Mouse (Mus musculus): Measurements from ENCODE around the gene Prcp. TPM values are rescaled to one million over a fixed set of nuclear protein-coding genes. Genes with fewer than 3 reads are reported as not detected.

Prcp gene
- 1 to 10 TPM; 5.9 to 7.9 TPM for total RNA-seq (2021)
- long read RNA-seq, experiment 1, partial matches to known transcripts, result 0 of 5 reads
- long read RNA-seq, experiment 1, other reads (novel, unspliced or antisense), result 1 of 5 reads
- long read RNA-seq, experiment 2, partial matches to known transcripts, result 0 of 7 reads
- long read RNA-seq, experiment 2, other reads (novel, unspliced or antisense), result 1 of 7 reads

DNA sequence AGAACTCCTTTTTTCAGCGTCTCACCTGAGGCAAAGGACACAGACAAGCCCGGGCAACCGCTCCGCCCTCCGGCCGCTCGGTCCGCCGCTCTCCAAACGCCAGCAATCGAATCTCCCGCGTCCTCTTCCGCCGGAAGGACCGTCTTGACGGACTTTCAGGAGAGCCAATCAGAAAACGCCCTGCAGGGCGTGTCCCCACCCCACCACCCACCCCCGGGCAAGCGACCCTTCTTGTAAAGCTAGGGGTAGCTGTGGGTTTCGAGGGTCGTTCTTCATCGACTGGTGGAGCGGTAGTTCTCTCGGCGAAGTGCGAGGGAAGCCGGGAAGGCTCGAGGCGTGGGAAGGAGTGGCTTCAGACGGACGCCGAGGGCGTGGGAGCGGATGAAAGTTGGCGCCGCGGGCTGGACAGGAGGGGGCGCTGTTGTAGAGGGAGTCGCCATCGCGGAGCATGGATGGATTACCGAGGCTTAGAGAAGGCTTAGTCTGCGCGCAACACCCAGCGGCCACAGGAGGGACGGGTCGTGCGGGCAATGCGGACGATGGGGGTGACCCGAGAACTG lies at the start of gene Prcp, which contains the start of gene Ddias:
Prcp (plus strand) TSS at position 355 of the 560 bp plus-strand sequence.
Ddias (minus strand) TSS at position 132 of the 560 bp plus-strand sequence.
- Histone ChIP-seq H3K27ac (peak within 1 kb of the TSS; percentile 99), H3K4me3 (peak within 1 kb of the TSS; percentile 87)
- TF ChIP-seq CTCF (conservative IDR thresholded peaks at IDR 0.05), result peak; percentile 95
- peak; percentile 88 to 96 for DNase-seq (ENCODE audit: low spot score in 2 of 2)

DNA sequence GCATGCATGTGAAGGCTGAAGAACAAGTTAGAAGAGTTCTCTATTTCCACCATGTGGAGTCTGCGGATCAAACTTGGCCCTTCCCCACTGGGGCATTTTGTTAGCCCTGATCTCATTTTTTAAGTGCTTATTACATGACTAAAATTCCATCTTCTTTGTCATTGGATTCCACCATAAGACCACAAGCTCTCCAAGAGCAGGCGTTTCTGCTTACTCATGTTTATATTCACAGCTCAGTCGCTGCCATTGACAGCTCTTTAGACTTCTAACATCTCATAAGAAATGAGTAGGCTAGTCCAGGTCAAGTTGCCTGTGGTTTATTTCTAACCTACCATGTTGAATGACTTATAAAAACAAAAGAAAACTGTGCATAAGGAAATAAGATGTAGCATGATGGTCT lies 48.0 kb upstream of the Prcp start:
- no peak for DNase-seq (ENCODE audit: low spot score in 2 of 2)
- TF ChIP-seq CTCF (conservative IDR thresholded peaks at IDR 0.05), result no peak

DNA sequence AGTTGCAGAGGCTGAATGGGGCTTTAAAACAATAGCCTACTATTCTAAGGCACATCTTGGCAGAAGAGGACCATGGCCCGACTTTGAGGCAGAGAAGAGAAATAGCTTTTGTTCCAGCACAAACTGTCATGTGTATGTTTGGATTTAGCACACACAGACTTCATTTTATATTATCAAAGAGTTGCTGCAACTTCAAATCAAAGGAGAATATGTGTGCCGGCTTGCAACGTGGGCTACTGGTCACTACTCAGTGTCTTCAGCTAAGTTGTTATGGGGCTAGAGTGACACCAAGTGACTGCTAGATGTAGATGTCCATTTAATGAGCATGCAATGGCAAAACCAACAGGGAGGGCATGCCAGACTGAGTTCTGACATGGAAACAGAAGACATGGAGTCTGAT lies 46.3 kb upstream of the Prcp start:
- Histone ChIP-seq H3K27ac (no peak overlapping the region), H3K4me3 (no peak overlapping the region)
- no peak for DNase-seq (ENCODE audit: low spot score in 2 of 2)
- peak; percentile 70 for TF ChIP-seq CTCF (conservative IDR thresholded peaks at IDR 0.05)

More for the DNA sequence above, 48.0 kb upstream of the Prcp start:
- Histone ChIP-seq H3K27ac (no peak overlapping the region), H3K4me3 (no peak overlapping the region)

DNA sequence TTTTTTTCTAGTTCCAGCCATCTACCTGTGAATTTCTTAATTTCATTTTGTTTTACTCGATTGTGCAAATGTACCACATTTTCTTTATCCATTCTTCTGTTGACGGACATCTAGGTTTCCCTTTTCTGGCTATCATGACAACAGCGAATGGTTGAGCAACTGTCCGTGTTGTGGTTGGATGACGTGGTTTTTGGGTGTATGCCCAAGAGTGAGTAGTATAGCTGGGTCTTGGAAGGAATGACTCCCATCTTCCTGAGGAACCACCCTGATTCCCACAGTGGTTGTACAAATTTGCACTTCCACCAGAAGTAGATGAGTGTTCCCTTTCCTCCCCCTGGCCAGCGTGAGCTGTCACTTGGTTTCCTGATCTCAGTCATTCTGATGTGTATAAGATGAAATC lies 41.9 kb upstream of the Prcp start:
- no peak for TF ChIP-seq CTCF (conservative IDR thresholded peaks at IDR 0.05)
- no peak for DNase-seq (ENCODE audit: low spot score in 2 of 2)

DNA sequence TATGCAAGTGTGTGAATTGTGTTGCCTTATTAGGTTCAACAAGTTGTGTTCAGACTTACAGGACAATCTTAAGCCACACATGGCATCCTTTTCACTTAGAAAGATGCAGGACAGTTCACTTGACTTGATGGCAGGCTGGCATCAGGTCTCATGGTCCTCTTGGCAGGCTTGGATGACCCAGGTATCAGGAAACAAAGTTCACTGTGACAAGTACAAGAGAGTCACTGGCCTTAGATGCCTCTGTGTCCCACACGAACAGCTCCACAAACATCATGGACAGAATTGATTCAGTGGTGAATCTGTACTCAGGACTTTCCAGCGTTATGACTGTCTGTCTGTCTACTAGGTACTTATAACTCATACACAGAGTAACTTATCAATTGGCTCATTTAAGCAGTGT lies 39.9 kb upstream of the Prcp start:
- Histone ChIP-seq H3K4me3 (no peak overlapping the region), H3K27ac (no peak overlapping the region)
- no peak for DNase-seq (ENCODE audit: low spot score in 2 of 2)
- TF ChIP-seq CTCF (conservative IDR thresholded peaks at IDR 0.05), result no peak

More for the DNA sequence above, 41.9 kb upstream of the Prcp start:
- no peak overlapping the region for H3K4me3 ChIP-seq
- H3K27ac ChIP-seq, result no peak overlapping the region

DNA sequence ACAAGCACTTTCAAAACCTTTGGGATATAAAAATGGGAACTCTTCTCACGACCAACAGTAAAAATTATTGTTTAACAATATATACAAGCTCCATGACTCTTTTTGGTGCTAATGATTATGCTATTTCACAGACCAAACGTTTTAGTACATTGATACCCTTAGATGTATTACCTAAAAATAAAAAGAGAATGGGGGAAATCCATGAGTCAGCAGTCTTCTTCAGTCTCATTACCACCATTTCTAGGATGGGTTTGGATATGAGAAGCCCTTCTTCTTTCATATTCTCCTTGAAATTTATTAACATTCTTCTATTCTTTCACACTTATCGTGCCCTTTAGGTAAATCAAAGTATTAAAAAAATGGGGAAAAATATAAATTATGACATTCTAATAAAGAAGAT lies 37.8 kb upstream of the Prcp start:
- no peak for TF ChIP-seq CTCF (conservative IDR thresholded peaks at IDR 0.05)
- Histone ChIP-seq H3K4me3 (no peak overlapping the region), H3K27ac (no peak overlapping the region)
- DNase-seq (ENCODE audit: low spot score in 2 of 2), result no peak

DNA sequence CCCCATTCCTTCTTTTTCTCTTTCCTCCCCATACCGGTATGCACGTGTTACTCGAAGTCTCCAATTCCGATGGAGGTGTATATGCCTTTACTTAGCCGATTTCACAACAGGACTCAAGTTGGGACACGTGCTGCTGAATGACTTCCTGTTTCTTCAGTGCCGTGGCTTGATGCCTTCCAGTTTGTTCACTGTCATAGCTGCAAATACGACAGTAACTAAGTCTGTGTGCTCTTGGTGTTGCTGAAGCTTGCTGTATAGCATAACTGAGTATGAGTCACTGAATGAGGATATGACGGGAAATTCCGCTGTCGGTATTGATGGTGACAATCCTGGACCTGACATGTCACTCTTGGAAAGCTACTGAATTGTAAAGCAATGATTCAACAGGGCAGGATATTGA lies 37.0 kb upstream of the Prcp start:
- Histone ChIP-seq H3K4me3 (no peak overlapping the region), H3K27ac (no peak overlapping the region)
- no peak for TF ChIP-seq CTCF (conservative IDR thresholded peaks at IDR 0.05)
- DNase-seq (ENCODE audit: low spot score in 2 of 2), result no peak

DNA sequence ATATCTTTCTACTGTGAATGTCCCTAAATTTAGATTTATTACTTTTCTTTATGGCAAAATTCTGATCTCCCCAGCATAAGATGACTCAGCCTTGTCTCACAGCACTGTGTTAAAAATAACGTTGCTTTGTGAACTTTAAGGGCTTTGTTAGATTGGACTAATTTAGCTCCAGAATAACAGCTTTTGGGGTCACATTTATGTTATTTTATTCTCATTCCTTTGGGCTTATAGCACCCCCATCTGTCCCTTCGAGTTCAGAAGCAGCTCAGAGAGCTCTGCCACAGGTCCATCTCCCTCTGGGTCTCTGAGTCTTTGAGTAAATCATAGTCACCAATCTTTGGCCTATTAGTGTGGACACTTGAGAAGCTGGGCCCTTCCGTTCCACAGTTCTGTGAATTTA lies 36.4 kb upstream of the Prcp start:
- TF ChIP-seq CTCF (conservative IDR thresholded peaks at IDR 0.05), result peak; percentile 63
- DNase-seq (ENCODE audit: low spot score in 2 of 2), result no peak

DNA sequence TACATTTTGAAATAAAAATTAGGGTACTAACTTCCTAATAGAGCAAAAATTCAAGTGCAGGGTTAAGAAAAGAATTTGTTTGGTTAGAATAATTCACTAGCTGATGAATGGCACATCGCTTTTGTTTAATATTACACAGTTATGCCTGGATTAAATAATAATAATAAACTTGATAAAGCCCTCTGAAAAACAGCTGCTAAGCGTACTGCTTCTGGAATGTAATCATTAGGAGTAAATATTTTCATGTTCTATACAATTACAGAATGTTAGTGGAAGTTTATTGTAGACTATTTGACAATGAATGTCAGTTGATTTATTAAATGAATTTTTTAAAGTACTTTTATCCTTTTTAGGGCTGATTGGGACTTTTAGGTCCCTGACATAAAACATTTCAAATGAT lies 32.0 kb upstream of the Prcp start:
- H3K27ac ChIP-seq, result no peak overlapping the region
- no peak for TF ChIP-seq CTCF (conservative IDR thresholded peaks at IDR 0.05)
- no peak for DNase-seq (ENCODE audit: low spot score in 2 of 2)
- no peak overlapping the region for H3K4me3 ChIP-seq

More for the DNA sequence above, 36.4 kb upstream of the Prcp start:
- H3K27ac ChIP-seq, result no peak overlapping the region
- H3K4me3 ChIP-seq, result no peak overlapping the region

DNA sequence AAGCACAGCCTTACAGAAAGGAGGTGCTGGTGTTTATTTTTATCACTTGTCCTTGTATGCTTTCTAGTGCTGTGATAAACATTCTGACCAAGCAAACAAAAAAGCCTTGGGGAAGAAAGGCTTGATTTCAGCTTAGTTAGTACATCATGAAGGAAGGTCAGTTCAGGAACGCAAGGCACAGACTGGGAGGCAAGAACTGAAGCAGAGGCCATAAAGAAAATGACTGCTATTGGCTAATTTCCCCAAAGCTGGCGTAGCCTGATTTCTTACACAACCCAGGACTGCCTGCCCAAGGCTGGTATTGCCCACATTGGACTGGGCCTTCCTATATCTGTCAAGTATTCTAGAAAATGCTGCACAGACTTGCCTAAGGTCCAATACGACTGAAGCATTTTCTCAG lies 26.0 kb upstream of the Prcp start:
- Histone ChIP-seq H3K27ac (no peak overlapping the region), H3K4me3 (no peak overlapping the region)
- DNase-seq (ENCODE audit: low spot score in 2 of 2), result no peak
- TF ChIP-seq CTCF (conservative IDR thresholded peaks at IDR 0.05), result no peak

DNA sequence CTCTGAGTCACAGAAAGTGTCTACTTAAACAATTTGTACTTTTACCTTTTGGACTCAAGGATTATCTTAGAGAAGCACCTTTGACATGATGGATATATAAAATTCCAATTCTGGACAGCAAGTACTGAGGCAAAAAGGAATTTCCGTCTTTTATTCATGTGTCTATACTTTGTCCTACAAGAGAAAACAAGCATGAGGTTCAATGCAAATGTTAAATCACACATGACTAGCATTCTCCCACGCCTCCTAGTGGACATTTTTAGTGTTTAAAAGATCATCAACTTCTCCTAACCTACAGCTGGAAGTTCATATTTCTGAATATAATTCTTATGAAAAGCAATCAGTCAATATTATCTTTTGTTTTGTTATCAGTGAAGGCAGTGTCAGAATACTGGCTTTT lies 7.7 kb upstream of the Prcp start:
- Histone ChIP-seq H3K4me3 (no peak overlapping the region), H3K27ac (no peak overlapping the region)
- peak in 1 of 2 experiments; percentile 49 for DNase-seq (ENCODE audit: low spot score in 2 of 2)
- peak; percentile 88 for TF ChIP-seq CTCF (conservative IDR thresholded peaks at IDR 0.05)

DNA sequence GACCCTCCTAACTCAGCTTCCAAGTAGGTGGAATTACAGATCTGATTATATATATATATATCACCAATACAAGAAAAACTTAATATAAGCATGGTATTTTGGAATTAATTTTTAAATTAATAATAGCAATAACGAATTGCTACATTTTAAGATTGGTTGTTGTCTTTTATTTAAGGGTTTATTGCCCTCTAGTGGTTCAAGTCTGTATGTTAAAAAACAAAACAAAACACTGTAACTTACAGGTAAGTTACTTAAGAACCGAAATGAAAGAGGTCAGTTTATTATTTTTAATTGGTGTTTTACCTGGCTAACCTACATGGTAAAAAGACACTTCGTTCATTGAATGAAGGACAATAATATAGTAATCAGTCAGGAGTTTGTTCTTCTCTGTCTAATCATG lies 4.1 kb upstream of the Prcp start:
- DNase-seq (ENCODE audit: low spot score in 2 of 2), result no peak
- TF ChIP-seq CTCF (conservative IDR thresholded peaks at IDR 0.05), result peak; percentile 79
- Histone ChIP-seq H3K27ac (no peak overlapping the region), H3K4me3 (no peak overlapping the region)

DNA sequence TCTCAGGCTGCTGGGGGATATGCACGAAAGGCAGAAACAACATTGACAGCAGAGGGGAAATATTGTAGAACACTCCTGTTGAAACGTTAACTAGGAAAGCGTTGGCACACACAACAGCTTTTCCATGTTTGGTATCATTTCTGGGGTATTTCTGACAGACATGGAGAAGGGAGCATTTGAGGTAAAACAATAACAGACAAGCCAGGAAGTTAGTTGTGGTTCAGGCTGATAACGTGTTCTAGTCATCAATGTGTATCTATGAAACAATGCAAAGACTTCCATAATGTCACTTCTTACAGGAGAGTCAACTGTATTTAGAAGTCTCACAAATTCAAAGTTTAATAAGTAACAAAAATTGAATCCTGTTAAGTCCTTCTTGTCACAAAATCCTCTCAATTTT lies 2.7 kb upstream of the Prcp start:
- TF ChIP-seq CTCF (conservative IDR thresholded peaks at IDR 0.05), result no peak
- Histone ChIP-seq H3K27ac (no peak overlapping the region), H3K4me3 (no peak overlapping the region)
- no peak for DNase-seq (ENCODE audit: low spot score in 2 of 2)

DNA sequence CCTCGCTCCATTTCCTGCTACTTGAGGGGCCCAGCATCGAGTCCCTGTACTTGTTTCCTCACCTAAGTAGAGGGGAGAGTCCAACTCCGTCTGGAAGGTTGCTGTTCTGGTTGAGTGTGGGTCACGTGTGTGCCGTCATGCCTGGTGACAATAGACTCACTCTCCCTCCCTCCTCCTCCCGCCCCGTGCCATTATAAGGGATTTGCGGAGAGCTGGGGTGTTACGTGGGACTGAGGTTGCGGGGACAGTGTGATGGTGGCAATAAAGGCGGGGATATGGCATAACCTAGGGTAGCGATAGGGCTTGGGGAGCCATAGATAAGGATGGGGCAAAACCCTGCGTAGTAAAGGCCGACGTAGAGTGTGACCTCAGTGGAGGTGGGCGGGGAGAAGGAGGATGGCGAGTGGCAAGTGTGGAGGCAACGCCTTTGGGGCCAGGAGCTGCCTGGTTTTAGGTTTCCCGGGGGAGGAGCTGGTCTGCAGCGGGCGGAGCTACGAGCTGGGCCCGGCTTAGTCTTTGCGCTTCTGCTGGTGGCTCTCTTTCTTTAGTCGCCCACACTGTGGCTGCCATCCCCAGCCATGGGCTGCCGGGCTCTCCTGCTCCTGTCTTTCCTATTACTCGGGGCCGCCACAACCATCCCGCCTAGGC lies 615 bp downstream of the Prcp start:
- no peak for TF ChIP-seq CTCF (conservative IDR thresholded peaks at IDR 0.05)
- DNase-seq (ENCODE audit: low spot score in 2 of 2), result peak; percentile 81 to 90

More for the DNA sequence above, 615 bp downstream of the Prcp start:
- H3K4me3 ChIP-seq, result peak overlapping the region; percentile 87
- peak overlapping the region; percentile 99 for H3K27ac ChIP-seq

Measured in layer of hippocampus, adult 2 months (tissue).